Mouse (Mus musculus): ENCODE results near the gene Hoxa4.

The Hoxa4 gene

GRCm38 (mm10) chr6:52190906-52191810 is at the start of gene Hoxa4:
Gene Hoxa4 (minus strand): TSS chr6:52191753.
- in situ Hi-C loops (cut with MboI, MseI), result no loop called here

- in situ Hi-C loops (cut with MboI, MseI), result loop anchor here in 1 of 2 experiments (5.0 kb wide), 1 partner anchor 71 kb away; the partner anchor contains the start of gene Evx1
Measured at GRCm38 (mm10) chr6:52241001-52241621, 49.6 kb upstream of the Hoxa4 start.

- in situ Hi-C loops (cut with MboI, MseI), result loop anchor here in 1 of 2 experiments (5.0 kb wide), 1 partner anchor 72 kb away; the partner anchor contains the start of gene Evx1
Measured at GRCm38 (mm10) chr6:52240389-52241000, 48.9 kb upstream of the Hoxa4 start, which contains the start of gene Hoxa10. Gene Hoxa10 (minus strand): TSS chr6:52240854.

GRCm38 (mm10) chr6:52239625-52240388 is 48.3 kb upstream of the Hoxa4 start:
- in situ Hi-C loops (cut with MboI, MseI), result loop anchor here in 1 of 2 experiments (5.0 kb wide), 1 partner anchor 72 kb away; the partner anchor contains the start of gene Evx1

DNA sequence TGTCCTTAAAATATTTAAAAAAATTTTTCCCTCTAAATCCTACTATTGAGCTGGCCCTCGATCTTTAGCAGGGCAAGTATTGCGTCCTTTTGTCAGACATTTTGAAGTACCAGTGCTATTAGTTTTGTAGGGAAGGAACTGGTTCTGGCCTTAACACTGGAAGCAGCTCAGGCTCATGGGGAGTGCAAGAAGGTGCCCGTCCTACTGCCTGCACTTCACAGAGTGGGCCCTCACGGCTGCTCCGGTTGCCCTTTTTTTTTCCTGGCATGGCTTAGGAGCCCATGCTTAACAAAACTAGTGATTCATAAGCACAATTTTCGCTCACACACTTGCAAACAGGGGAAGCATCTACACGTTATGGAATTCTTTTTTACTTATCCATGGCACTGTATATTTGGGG is 47.4 kb upstream of the Hoxa4 start:
- in situ Hi-C loops (cut with MboI, MseI), result no loop called here

DNA sequence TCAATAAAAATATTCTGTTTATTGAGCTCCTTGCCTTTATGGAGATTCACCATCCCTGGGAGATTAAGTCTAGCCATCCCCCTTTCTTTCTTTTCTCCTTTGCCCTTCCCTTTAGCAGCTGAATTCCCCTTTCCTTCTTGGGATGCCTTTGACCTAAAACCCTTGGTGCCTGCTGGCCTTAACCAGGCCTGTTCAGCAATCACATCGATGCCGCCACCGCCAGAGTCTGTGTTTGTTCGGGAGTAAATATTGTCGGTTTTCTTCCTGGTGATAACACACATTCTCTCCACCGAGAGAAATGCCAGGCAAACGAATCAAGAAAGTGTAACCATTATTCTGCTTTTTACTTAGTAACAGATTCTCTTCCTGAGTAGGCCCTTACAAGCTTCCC is 46.6 kb upstream of the Hoxa4 start:
- in situ Hi-C loops (cut with MboI, MseI), result no loop called here

GRCm38 (mm10) chr6:52237346-52238154 is 46.0 kb upstream of the Hoxa4 start:
- in situ Hi-C loops (cut with MboI, MseI), result no loop called here

GRCm38 (mm10) chr6:52236806-52237205 is 45.3 kb upstream of the Hoxa4 start:
- in situ Hi-C loops (cut with MboI, MseI), result no loop called here

DNA sequence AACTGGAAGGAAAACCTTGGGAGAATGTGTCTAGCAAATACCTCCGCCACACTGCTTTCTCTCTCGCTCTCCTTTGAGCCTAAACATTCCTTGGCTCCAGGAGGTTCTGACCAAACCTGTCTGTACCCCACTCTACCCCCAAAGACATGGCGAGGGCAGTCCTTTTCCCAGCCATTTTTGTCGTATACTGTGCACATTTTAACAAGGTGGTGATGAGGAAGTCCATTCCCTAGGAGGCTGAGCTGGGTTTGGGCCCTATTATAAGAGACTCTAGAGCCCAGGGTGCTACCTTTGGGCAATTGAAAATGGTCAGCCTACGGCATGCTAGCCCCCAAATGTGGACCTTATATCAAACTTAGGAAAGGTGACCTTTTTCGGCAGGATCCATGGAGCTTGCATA is 44.3 kb upstream of the Hoxa4 start:
- in situ Hi-C loops (cut with MboI, MseI), result no loop called here

- in situ Hi-C loops (cut with MboI, MseI), result no loop called here
Measured at GRCm38 (mm10) chr6:52235267-52235666, 43.7 kb upstream of the Hoxa4 start.

DNA sequence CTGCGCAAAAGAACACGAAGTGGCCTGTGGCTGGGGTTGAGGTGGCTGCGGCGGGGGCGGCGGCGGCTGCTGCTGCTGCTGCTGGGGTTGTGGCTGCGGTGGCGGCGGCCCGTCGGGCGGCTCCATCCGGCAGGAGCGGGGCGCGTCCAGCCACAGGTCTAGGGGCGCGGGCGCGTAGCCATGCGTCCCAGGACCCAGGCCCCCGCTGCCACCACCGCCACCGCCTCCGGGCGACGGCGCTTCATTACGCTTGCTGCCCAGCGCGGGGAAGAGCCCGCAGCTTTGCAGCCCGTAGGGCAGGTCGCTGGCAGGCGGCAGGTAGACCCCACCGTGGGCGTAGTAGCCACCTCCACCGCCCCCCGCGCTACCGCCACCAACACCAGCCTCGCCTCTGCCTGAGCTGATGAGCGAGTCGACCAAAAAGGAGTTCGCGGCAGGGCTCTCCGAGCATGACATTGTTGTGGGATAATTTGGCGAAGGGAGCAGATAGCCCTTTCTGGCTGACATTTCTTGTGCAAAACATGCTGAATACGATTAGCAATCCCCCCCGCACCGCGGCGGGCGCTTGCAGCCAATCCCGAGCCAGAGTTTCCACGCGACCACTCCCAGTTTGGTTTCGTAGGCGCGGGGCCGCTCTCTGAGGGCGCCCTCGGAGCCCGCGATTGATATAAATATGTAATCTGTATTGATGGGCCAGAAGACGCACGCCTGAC is 43.0 kb upstream of the Hoxa4 start:
- in situ Hi-C loops (cut with MboI, MseI), result no loop called here

DNA sequence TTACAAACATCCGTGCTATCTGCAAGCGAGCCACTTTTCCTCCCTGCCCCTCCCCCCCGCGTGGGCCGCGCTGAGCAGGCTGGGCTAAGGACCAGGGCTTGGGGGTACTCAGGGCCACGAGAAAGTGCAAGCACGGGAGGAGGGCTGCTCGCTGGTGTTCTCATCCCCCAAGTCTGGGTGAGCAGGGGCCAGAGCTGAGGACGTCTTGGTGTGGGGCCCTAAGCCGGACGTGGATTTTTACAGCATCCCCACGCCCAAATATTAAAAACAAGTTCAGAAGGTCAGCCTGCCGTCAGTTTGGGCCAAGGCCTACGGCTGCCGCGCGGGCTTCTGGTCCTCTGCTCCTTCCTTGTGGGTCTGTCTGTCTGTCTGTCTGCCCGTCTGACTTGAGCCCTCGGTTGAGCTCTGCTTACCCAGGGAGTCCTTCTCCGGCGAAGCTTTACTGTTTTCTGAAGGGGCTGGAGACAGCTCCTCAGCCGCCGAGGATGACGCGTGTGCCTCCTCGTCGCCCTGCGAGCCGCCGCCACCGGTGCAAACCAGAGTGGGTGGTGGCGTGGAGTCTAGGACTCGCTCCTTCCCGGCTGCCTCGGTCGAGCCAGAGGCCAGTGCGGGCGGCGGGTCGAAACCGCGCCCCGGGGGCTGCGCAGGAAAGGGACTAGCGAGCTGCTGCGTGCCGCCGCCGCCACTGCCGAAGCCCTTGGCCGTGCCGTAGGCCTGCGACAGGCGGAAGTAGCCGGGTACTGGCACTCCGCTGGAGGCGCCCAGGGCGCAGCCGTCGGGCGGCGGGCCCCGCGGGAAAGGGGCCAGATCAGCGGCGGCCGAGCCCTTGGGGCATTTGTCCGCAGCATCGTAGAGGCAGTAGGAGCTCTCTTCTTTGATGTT is 42.2 kb upstream of the Hoxa4 start:
- in situ Hi-C loops (cut with MboI, MseI), result no loop called here

DNA sequence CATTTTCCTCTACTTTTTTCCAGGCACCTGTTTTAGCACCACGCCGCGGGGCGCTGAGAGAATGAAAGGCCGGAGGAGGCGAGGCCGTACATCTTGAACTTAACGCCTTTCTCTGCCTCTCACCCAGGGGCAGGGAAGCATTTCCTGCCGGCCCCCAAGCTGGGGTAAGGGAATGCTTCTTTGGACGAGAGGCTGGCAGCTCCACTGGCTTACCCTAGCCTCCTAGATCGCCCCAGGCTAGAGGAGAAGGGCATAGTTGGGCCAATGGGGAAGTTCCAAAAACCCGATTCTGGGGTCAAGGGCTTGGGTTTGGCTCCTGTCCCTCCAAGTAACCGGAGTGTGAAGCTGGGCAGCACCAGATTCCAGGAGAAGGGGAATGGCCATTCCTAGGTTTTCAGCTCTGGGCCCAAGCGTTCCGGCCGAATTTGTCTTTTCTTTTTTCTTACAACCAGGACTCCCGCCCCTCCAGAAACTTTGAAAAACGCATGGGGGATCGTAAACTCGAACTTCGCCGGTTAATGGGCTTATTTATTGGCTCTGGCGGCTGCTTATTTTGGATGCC is 41.5 kb upstream of the Hoxa4 start:
- in situ Hi-C loops (cut with MboI, MseI), result no loop called here

DNA sequence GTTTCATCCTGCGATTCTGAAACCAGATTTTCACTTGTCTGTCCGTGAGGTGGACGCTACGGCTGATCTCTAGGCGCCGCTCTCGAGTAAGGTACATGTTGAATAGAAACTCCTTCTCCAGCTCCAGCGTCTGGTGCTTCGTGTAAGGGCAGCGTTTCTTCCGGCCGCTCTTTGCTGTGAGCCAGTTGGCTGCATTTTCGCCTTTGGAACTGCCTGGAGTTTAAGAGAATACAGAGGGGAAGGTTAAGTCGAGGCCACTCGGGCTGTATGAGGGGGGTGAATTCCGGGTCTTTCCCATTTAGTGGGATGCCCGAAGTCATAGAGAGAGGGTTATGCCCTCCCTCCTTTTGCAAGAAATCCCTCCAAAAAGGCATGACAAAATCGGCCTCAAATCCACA is 41.0 kb upstream of the Hoxa4 start:
- in situ Hi-C loops (cut with MboI, MseI), result no loop called here

DNA sequence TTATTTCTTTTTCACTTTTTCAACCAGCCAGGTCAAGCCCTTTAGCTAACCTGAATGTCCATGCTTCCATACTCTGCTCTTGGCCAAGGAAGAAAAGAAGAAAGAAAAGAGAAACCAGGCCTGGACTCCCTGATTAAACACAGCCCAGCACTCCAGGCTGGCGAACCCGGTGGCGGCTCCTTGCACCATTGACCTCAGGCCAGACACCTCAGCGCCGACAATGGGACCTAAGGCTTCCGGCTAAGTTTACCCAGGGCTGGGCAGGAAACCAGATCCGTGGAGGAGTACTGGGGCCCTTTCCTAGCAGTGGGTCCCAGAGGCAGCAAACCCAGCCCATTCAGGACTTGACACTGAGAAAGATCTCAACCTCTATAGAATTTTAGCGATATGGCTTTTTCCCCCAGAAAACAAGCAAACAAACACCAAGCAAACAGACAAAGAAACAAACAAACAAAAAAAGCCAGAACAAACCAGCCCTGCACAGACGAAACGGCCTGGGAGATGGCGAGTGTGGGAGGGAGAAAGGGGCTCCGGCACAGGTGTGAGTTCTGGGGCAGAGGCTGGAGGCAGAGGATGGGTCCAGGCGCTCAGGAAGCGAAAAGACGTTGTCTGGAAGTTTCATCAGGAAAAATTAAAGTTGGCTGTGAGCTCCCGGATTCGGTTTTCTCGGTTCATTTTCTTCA is 40.5 kb upstream of the Hoxa4 start:
- in situ Hi-C loops (cut with MboI, MseI), result no loop called here

DNA sequence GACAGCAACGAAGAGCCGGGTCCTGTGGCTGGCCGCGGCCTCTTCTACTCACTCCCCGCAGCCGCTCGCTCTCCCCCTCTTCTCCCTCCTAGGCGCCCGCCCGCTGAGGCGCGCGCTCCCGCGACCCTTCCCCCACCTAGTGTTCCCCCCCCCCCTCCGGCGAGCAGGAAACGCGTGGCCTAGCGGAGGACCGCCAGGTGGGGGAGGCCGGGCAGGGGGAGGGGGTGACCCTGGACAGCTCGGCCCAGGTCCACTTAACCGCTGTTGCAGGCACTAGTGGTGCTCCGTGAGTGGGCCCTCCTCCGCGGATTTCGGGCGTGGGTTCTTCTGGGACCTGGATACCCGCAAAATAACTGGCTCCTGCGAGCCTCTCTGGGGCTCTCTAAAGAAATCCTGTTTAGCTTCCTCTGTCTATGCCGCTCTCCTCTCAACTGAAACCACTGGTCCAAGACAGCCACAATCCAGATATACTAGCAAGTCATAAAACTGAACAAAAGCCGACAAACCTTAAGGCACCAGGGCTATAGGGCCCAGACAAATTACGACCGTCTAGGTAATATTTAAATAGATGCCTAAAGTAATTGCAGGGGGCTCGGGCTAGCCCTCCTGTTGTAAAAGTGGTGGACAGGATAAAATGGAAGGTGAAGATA is 39.1 kb upstream of the Hoxa4 start, which contains the start of gene Hoxa9:
Hoxa9 (minus strand) TSS at position 574 of the 650 bp plus-strand sequence.
- in situ Hi-C loops (cut with MboI, MseI), result no loop called here

All from T-helper 17 cell (primary cell).